Mouse (Mus musculus) limb, embryonic 14.5 days (tissue): ENCODE measurements around the gene Iba57. TPM values are rescaled to one million over a fixed set of nuclear protein-coding genes. Genes with fewer than 3 reads are reported as not detected.

ENCODE experiments used
- ATAC-seq: fragments of 200-750 bp; cut with Nextera tagmentation; 2 replicates; pipeline ENCODE4 v1.8.0; 2017; ENCODE audit warnings: low read depth, moderate number of reproducible peaks, moderate TSS enrichment; ENCODE audit not compliant: low FRiP score
- DNase-seq: peaks from one replicate; pipeline ENCODE4 v3.0.0-alpha.2; 2015; ENCODE audit warnings: low spot score
- H3K27ac ChIP-seq: fragments of 300-500 bp; sonication (generic); replicated peaks from 2 replicates; pipeline ENCODE4 v1.5.1; 2014; ENCODE audit warnings: low read depth, mild to moderate bottlenecking, low read length, moderate library complexity, mixed read lengths
- H3K27me3 ChIP-seq: fragments of 300-500 bp; sonication (generic); 2 replicates; pipeline ENCODE4 v1.6.1; 2014; ENCODE audit warnings: low read length, mixed read lengths; ENCODE audit not compliant: control insufficient read depth, insufficient read depth
- H3K36me3 ChIP-seq: fragments of 300-500 bp; sonication (generic); 2 replicates; pipeline ENCODE4 v1.6.1; 2014; ENCODE audit warnings: mild to moderate bottlenecking, low read length, moderate library complexity, mixed read lengths; ENCODE audit not compliant: control insufficient read depth, insufficient read depth
- H3K4me1 ChIP-seq: fragments of 300-500 bp; sonication (generic); 2 replicates; pipeline ENCODE4 v1.6.1; 2014; ENCODE audit warnings: antibody characterized with exemption, low read length, mixed read lengths; ENCODE audit not compliant: control insufficient read depth, insufficient read depth
- H3K4me2 ChIP-seq: fragments of 300-500 bp; sonication (generic); replicated peaks from 2 replicates; pipeline ENCODE4 v1.6.1; 2014; ENCODE audit warnings: low read depth, mild to moderate bottlenecking, low read length, moderate library complexity; ENCODE audit not compliant: severe bottlenecking
- H3K4me3 ChIP-seq: fragments of 300-500 bp; sonication (generic); replicated peaks from 2 replicates; pipeline ENCODE4 v1.5.1; 2014; ENCODE audit warnings: low read length
- H3K9ac ChIP-seq: fragments of 300-500 bp; sonication (generic); 2 replicates; pipeline ENCODE4 v1.6.1; 2014; ENCODE audit warnings: mild to moderate bottlenecking, low read depth, low read length, moderate library complexity; ENCODE audit not compliant: severe bottlenecking
- H3K9me3 ChIP-seq: fragments of 300-500 bp; sonication (generic); 2 replicates; pipeline ENCODE4 v1.6.1; 2016; ENCODE audit warnings: low read length; ENCODE audit not compliant: control insufficient read depth
- POLR2A ChIP-seq: fragments of 200-500 bp; IDR thresholded peaks from 2 replicates; pipeline ENCODE4 v1.8.0; 2012; ENCODE audit warnings: inconsistent platforms, mild to moderate bottlenecking, moderate library complexity, borderline replicate concordance; ENCODE audit not compliant: insufficient read depth, insufficient read length; ENCODE audit errors: extremely low read depth
- WGBS: fragments of 180-500 bp; shearing (Covaris S2); extraction: QIAGEN DNeasy Blood & Tissue Kit; methylation state at CpG from one replicate; pipeline ENCODE4 v1.1.7; 2014; 5-methylcytosine and 5-hydroxymethylcytosine counted together
- polyA plus RNA-seq, 2 experiments: library from polyadenylated mRNA; depleted of rRNA in 1 of 2; stranded (reverse) in 1 of 2; unstranded in 1 of 2; fragments of >200 nt; fragmentation: Nextera tagmentation in 1 of 2; extraction: Ambion mirVana in 1 of 2; gene quantifications; 2 replicates each; pipeline versions ENCODE4 v1.2.1 to v1.2.3; 2012 to 2014

The Iba57 gene
- polyA plus RNA-seq, 2 experiments = 2.4 to 4.0 TPM

DNA sequence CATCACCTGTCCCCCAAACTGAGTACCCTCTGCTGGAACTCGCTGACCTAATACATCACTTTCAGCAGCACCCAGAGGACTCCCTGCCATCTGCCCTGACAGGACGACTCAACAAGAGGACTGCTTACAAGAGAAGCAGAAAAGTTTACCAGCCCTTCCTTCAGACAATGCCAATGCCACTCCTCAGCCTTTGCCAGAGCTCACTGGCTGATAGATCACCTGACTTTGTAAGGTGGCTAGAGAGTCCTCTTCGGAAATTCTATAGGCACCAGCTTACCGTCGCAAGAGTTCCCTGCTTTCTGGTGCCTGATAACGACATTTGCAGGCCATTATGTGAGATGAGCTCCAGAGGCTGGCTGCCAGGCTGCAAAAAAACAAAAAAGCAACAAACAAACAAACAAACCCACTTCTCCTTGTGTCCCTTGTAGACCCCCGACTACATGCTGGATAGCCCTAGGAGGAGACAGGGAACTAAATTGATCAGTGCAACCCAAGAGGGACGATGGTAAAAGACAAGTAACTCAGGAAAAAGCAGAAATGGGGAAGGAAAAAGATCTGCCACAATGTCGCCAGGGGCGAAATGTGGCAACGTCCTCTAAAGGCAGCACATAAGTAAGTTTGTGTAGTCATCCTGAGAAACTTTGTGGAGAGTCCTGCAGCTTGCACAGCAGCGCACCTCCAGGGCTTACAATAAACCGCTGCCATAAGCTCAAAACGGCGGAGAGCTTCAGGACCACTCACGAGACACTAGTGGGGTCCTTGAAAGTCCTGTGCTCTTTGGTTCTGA lies 37.9 kb upstream of the Iba57 start:
- Histone ChIP-seq H3K9ac (peak overlapping the region; percentile 74), H3K4me3 (peak overlapping the region; percentile 77), H3K36me3 (peaks cover 34% of the 10 kb centered on the region), H3K4me1 (peaks cover 11% of the 10 kb centered on the region), H3K27ac (peak overlapping the region; percentile 74), H3K27me3 (no peaks in the 10 kb centered on the region), H3K9me3 (no peaks in the 10 kb centered on the region), H3K4me2 (peak overlapping the region; percentile 65)
- DNase-seq (no peak), ATAC-seq (no peak)
- TF ChIP-seq POLR2A = no peak
- WGBS = 29% methylated on average over 16 of the region's 16 CpGs

DNA sequence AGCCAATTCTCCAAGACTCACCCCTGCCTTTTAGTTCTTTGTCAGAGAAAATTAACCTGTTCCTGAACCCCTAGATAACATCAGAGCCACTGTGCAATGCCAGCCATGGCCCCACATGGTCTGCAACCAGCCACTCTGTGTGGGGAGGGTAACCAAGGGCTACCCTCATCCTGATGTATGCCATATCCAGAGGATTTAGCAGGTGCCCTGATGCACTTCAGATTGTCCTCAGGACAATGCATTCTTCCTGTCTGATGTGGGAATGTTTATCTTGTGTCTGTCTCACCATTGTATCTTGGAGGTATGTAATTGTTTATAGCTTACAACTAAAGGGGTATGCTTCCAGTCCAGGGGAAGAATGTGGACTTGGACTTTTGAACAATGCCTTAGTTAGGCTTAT lies 32.7 kb upstream of the Iba57 start:
- no peak overlapping the region for H3K27ac ChIP-seq
- no peak overlapping the region for H3K4me2 ChIP-seq
- ATAC-seq (no peak), DNase-seq (no peak)
- H3K4me3 ChIP-seq = no peak overlapping the region
- no peak overlapping the region for H3K9ac ChIP-seq
- TF ChIP-seq POLR2A = no peak
- H3K9me3 ChIP-seq = no peaks in the 10 kb centered on the region
- H3K36me3 ChIP-seq = peaks cover 10% of the 10 kb centered on the region
- H3K4me1 ChIP-seq = peaks cover 5% of the 10 kb centered on the region
- no peaks in the 10 kb centered on the region for H3K27me3 ChIP-seq

DNA sequence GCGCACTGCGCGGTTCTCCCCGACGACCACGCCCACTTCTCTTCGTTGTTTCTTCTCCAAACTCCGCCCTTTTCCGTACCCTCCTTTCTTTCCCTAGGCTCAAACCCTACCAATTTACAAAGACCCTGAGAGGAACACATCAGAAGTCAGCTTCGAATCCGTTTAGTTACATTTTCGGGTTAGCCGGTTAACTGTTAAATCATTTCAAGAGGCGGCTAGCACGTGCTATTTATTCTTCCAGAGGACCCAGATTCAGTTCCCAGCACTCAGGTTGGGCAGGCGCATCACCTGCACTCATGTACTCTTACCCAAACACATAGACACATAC lies 28.5 kb upstream of the Iba57 start, which contains the start of gene Guk1:
Guk1 (minus strand) TSS at position 154 of the 328 bp plus-strand sequence.
- ATAC-seq (peak; percentile 5; the same call in 1 of the 2 replicates), DNase-seq (no peak)
- no peak for TF ChIP-seq POLR2A
- H3K36me3 ChIP-seq = no peaks in the 10 kb centered on the region; the same call in 1 of the 2 replicates
- H3K27ac ChIP-seq = peak within 1 kb of the TSS; percentile 79
- 4% methylated on average over 16 of the region's 16 CpGs for WGBS
- peaks cover 5% of the 10 kb centered on the region; the same call in 1 of the 2 replicates for H3K4me1 ChIP-seq
- H3K4me3 ChIP-seq = peak within 1 kb of the TSS; percentile 55
- peak within 1 kb of the TSS; percentile 65 for H3K4me2 ChIP-seq
- no peaks in the 10 kb centered on the region for H3K27me3 ChIP-seq
- H3K9ac ChIP-seq = peak within 1 kb of the TSS; percentile 59
- H3K9me3 ChIP-seq = no peaks in the 10 kb centered on the region

DNA sequence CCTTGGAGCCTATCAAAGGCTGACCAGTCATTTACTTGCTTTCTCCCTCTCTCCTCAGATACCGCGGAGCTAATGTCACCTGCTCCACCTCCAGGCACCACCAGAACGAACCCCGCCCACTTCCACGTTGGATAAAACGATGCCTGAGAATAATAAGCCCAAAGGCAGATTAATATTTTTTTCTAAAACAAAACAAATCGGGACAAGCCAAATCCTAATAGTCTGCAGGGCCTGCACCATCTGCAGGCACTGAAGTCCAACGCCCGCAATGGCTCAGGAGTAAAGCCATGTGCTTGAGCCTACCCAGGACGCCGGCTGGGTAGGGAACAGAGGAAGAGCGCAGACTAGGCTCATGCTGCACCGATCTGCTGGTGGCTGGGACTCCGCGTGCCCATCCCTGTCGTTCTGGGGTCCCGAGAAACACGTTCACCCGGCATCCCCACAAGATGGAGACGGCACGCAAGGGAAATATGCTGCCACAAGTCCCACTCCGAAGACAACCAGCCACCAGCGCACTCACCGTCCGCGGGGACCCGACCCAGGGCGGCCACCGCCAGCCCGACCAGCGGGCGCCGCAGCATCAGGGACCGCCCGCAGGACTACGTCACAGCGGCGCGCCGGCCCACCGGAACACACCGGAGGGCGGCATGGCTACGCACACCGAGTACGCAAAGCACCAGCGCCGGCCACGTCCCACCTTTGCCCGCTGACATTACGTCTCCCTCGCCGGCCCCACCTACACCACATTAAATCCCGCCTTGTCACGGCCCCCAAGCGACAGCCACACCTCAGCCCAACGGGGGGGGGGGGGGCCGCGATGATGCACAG lies 27.9 kb upstream of the Iba57 start:
- WGBS = under 1% methylated on average over 39 of the region's 59 CpGs
- Histone ChIP-seq H3K27me3 (no peaks in the 10 kb centered on the region), H3K4me3 (peak overlapping the region; percentile 55), H3K27ac (peak overlapping the region; percentile 79), H3K36me3 (peaks cover 2% of the 10 kb centered on the region; the same call in 1 of the 2 replicates), H3K4me2 (peak overlapping the region; percentile 65), H3K4me1 (peaks cover 5% of the 10 kb centered on the region; the same call in 1 of the 2 replicates), H3K9ac (peak overlapping the region; percentile 59), H3K9me3 (no peaks in the 10 kb centered on the region)
- TF ChIP-seq POLR2A = peak; percentile 89; the same call in 1 of the 2 replicates
- DNase-seq (peak; percentile 86), ATAC-seq (peak; percentile 95)

DNA sequence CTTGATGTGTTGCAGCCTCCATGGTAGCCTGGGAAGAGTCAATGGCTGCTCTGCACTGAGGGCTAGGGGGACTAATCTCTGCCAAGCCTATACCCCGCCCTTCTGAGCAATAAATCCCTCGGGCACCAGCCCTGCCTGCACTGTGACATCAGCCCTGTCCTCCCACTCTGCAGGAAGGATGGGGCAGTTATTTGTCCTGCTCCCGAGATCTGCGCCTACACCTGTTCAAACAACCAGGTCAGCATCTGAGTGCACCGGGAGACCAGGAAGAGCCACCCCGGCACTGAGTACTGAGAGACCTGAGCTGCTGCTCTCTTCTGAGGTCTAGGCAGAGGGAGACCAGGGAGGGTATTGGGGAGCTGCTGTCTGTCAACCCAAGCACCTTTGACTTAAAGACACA lies 24.2 kb upstream of the Iba57 start:
- H3K4me3 ChIP-seq = no peak overlapping the region
- no peak for TF ChIP-seq POLR2A
- no peak overlapping the region for H3K4me2 ChIP-seq
- no peak for DNase-seq
- 78% methylated on average over 6 of the region's 6 CpGs for WGBS
- 0 out of 2 replicates have a peak overlapping the region, but pooled peaks have one; percentile 12 for H3K9ac ChIP-seq
- no peak for ATAC-seq
- H3K27me3 ChIP-seq = no peaks in the 10 kb centered on the region
- H3K36me3 ChIP-seq = peaks cover 29% of the 10 kb centered on the region
- peaks cover 5% of the 10 kb centered on the region; the same call in 1 of the 2 replicates for H3K4me1 ChIP-seq
- no peak overlapping the region for H3K27ac ChIP-seq
- H3K9me3 ChIP-seq = no peaks in the 10 kb centered on the region
